Mouse (Mus musculus) kidney, embryonic 15.5 days (tissue): ENCODE measurements at regions not wholly inside any gene's neighbourhood (a gene's known extent, or its start where the extent isn't known, plus 50 kb on each side); places are given as distances from the start of the nearest gene placed in this dataset.

ENCODE experiments used
- ATAC-seq: fragments of 200-750 bp; cut with Nextera tagmentation; replicated peaks from 2 replicates; pipeline ENCODE4 v1.8.0; 2017; ENCODE audit warnings: moderate TSS enrichment; ENCODE audit not compliant: low FRiP score
- H3K27ac ChIP-seq: fragments of 300-500 bp; sonication (generic); 2 replicates; pipeline ENCODE4 v1.5.1; 2015; ENCODE audit warnings: mild to moderate bottlenecking, inconsistent platforms
- H3K27me3 ChIP-seq: fragments of 300-500 bp; sonication (generic); 2 replicates; pipeline ENCODE4 v1.6.1; 2015; ENCODE audit warnings: inconsistent platforms
- H3K36me3 ChIP-seq: fragments of 300-500 bp; sonication (generic); 2 replicates; pipeline ENCODE4 v1.6.1; 2015; ENCODE audit warnings: inconsistent platforms
- H3K4me1 ChIP-seq: fragments of 300-500 bp; sonication (generic); 2 replicates; pipeline ENCODE4 v1.6.1; 2015; ENCODE audit warnings: inconsistent platforms
- H3K4me2 ChIP-seq: fragments of 300-500 bp; sonication (generic); 2 replicates; pipeline ENCODE4 v1.6.1; 2015; ENCODE audit warnings: moderate library complexity, mild to moderate bottlenecking, inconsistent platforms
- H3K4me3 ChIP-seq: fragments of 300-500 bp; sonication (generic); replicated peaks from 2 replicates; pipeline ENCODE4 v1.5.1; 2015; ENCODE audit warnings: mild to moderate bottlenecking, inconsistent platforms
- H3K9ac ChIP-seq: fragments of 300-500 bp; sonication (generic); 2 replicates; pipeline ENCODE4 v1.6.1; 2015; ENCODE audit warnings: mild to moderate bottlenecking, inconsistent platforms
- H3K9me3 ChIP-seq: fragments of 300-500 bp; sonication (generic); replicated peaks from 2 replicates; pipeline ENCODE4 v1.6.1; 2016; ENCODE audit warnings: inconsistent platforms
- WGBS: fragments of 180-500 bp; shearing (Covaris S2); methylation state at CpG from one replicate; pipeline ENCODE4 v1.1.7; 2015; ENCODE audit warnings: mixed read lengths; 5-methylcytosine and 5-hydroxymethylcytosine counted together

DNA sequence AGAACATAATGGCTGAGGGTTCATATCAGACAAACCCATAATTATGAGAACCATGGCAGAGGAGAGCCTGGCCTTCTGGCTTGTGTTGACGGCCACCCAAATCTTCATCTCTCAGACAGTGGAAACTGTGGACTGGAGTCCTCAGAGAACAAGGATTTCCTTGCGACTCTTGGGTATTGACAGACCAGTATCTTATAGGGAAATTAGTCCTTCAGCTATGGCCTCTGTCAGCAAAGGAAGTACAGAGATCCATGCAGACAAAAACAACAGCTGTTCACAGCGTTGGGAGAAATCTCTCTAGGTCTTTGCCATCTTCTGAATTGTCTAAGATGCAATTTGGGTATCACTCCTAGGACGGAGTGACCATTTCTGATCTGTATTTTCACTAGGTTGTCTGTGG lies 53.0 kb upstream of the Prickle1 start:
- no peak overlapping the region for H3K4me2 ChIP-seq
- no peak overlapping the region for H3K4me3 ChIP-seq
- no peaks in the 10 kb centered on the region for H3K27me3 ChIP-seq
- ATAC-seq, result no peak
- peaks cover 14% of the 10 kb centered on the region; the same call in 1 of the 2 replicates for H3K4me1 ChIP-seq
- H3K36me3 ChIP-seq, result no peaks in the 10 kb centered on the region
- no peaks in the 10 kb centered on the region for H3K9me3 ChIP-seq
- H3K9ac ChIP-seq, result no peak overlapping the region
- 72% methylated on average over 4 of the region's 4 CpGs for WGBS
- no peak overlapping the region for H3K27ac ChIP-seq

GRCm38 (mm10) chr15:93646820-93647219 lies 51.1 kb upstream of the Prickle1 start:
- Histone ChIP-seq H3K9me3 (no peaks in the 10 kb centered on the region), H3K36me3 (no peaks in the 10 kb centered on the region), H3K27me3 (no peaks in the 10 kb centered on the region), H3K4me2 (no peak overlapping the region), H3K4me1 (peaks cover 14% of the 10 kb centered on the region; the same call in 1 of the 2 replicates), H3K27ac (no peak overlapping the region), H3K4me3 (no peak overlapping the region), H3K9ac (no peak overlapping the region)
- no peak for ATAC-seq
- 95% methylated on average over 3 of the region's 3 CpGs for WGBS

- H3K4me3 ChIP-seq, result no peak overlapping the region
- no peak overlapping the region for H3K4me2 ChIP-seq
- H3K9ac ChIP-seq, result no peak overlapping the region
- 86% methylated on average over 8 of the region's 8 CpGs for WGBS
- no peaks in the 10 kb centered on the region for H3K27me3 ChIP-seq
- no peaks in the 10 kb centered on the region for H3K36me3 ChIP-seq
- H3K27ac ChIP-seq, result no peak overlapping the region
- no peaks in the 10 kb centered on the region for H3K9me3 ChIP-seq
- peaks cover 9% of the 10 kb centered on the region; the same call in 1 of the 2 replicates for H3K4me1 ChIP-seq
- ATAC-seq, result no peak
Measured at GRCm38 (mm10) chr15:93645950-93646349, 50.3 kb upstream of the Prickle1 start.
